Mouse (Mus musculus): ENCODE measurements around the gene Hnrnph1. TPM values are rescaled to one million over a fixed set of nuclear protein-coding genes. Genes with fewer than 3 reads are reported as not detected.

Hnrnph1 gene
- polyA plus RNA-seq, 1 experiment from 2014 or later, result 577 TPM

DNA sequence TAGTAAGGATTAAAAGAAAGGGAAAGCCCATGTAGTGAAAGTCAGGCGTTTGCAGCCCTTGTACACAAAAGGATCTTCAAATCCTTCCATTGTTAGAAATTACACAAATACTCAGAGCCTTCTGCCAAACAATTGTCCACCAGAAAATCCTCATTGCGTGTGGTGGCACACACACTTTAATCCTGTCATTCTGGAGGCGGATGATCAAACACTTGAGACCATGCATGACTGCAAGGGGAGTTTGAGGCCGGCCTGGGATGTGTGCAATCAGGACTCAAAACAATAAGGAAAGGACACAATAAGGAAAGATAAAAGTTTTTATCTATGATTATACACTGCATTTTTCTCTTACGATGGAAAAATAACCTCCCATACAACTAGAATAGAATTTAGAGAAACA is 1.4 kb upstream of the Hnrnph1 start:
- no peaks in the 10 kb centered on the region for H3K9me3 ChIP-seq
- no peak overlapping the region for H3K4me2 ChIP-seq (replicated peaks)
- ATAC-seq (ENCODE audit: low FRiP score, low read depth), result no peak
- no peak overlapping the region for H3K27ac ChIP-seq
- no peak overlapping the region for H3K9ac ChIP-seq
- peaks cover 20% of the 10 kb centered on the region for H3K4me1 ChIP-seq
- no peak overlapping the region for H3K4me3 ChIP-seq
- 88% methylated on average over 5 of the region's 5 CpGs for WGBS
- H3K27me3 ChIP-seq, result no peaks in the 10 kb centered on the region
- peaks cover 14% of the 10 kb centered on the region for H3K36me3 ChIP-seq

DNA sequence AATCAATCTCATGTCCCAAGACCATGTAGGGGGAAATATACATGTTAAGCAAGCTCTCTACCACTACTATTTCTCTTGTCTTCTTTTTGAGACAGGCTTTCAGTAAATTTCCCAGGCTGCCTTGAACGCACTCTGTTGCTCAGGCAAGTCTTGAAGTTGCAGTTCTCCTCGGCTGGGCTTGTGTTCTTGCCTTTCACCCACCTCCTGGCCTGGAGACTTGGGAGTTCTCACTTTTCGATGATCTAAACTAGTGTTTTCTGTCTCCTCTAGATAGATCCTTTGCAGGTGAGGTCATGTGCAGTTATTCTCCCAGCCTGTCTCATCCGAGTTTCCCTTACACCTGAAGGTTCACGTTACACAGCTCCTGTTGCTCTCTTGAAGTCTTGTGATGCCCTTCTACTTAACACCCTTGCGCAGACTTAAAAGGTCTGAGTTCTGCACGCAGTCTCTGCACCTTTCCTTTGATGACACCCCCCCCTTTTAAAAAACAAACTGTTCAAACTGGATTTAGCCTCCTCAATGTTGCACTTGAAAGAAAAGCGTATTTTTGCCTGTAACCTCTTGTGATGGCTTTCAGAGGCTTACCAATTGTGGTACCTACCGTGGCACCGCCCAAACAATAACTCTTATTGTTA is 517 bp upstream of the Hnrnph1 start:
- peaks cover 21% of the 10 kb centered on the region for H3K4me1 ChIP-seq
- H3K36me3 ChIP-seq, result peaks cover 15% of the 10 kb centered on the region
- no peaks in the 10 kb centered on the region for H3K9me3 ChIP-seq
- peak overlapping the region; percentile 96 for H3K4me3 ChIP-seq
- no peaks in the 10 kb centered on the region for H3K27me3 ChIP-seq
- H3K27ac ChIP-seq, result peak overlapping the region; percentile 100
- WGBS, result 20% methylated on average over 10 of the region's 10 CpGs
- ATAC-seq (ENCODE audit: low FRiP score, low read depth), result no peak
- peak overlapping the region; percentile 86 for H3K9ac ChIP-seq
- peak overlapping the region; percentile 82 for H3K4me2 ChIP-seq (replicated peaks)

DNA sequence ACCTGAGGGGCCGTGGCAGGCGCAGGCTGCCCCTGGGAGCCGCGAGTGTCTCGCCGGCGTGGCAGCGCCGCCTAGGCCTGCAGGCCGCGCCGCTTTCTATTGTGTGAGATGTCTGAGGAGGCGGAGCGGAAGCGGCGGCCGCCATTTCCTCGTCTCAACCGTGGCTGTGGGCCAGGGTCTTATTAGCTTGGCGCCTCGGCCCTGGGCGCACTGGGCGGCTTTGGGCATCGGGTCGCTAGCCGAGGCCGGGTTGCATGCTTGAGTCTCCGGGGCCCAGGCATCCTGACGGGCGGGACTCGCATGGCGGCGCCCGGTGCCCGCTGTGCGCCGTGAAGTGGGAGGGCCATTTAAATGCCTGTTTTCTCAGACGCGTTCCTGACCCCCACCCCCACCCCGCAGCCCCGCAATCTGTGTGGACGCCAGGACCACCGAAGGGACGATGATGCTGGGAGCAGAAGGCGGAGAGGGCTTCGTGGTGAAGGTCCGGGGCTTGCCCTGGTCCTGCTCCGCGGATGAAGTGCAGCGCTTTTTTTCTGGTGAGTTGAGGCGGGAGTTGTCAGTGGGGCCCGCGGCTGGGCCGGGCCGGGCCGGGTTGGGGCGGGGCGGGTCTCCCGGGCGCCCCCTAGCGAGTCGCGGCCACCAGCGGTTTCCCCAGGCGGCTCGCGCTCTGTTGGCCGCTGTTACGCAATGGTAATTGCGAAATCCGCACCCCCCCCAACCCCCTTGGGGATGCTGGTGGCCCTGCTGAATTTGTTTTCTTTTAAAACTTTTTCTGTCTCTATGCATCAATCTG is 1.3 kb downstream of the Hnrnph1 start:
- peaks cover 28% of the 10 kb centered on the region for H3K36me3 ChIP-seq
- H3K4me3 ChIP-seq, result peak overlapping the region; percentile 96
- peak overlapping the region; percentile 99 for H3K9ac ChIP-seq
- peak overlapping the region; percentile 100 for H3K27ac ChIP-seq
- no peaks in the 10 kb centered on the region for H3K9me3 ChIP-seq
- H3K4me1 ChIP-seq, result peaks cover 20% of the 10 kb centered on the region
- H3K27me3 ChIP-seq, result no peaks in the 10 kb centered on the region
- WGBS, result under 1% methylated on average over 68 of the region's 71 CpGs
- peak overlapping the region; percentile 88 for H3K4me2 ChIP-seq (replicated peaks)
- peak; percentile 76 for ATAC-seq (ENCODE audit: low FRiP score, low read depth)

DNA sequence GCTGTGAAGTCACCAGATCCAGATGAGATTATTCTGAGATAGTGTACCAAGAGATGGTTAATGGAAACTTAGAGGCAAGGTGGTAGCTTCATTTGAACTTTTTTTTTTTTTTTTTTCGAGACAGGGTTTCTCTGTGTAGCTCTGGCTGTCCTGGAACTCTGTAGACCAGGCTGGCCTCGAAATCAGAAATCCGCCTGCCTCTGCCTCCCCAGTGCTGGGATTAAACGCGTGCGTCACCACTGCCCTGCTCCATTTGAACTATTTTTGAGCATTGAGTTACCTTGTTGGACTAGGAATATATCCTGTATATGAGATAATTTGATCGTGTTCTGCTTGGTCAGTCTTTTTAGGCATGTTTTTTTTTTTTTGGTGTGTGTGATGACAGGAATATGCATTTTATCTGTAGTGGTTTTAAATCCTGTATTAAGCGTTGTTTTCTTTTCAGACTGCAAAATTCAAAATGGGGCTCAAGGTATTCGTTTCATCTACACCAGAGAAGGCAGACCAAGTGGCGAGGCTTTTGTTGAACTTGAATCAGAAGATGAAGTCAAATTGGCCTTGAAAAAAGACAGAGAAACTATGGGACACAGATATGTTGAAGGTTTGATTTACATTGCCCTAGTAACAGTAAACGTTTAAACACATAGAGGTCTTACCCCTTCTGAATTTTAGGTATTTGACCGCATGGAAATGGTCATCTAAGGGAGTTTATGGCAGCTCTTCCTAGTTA is 2.4 kb downstream of the Hnrnph1 start:
- no peaks in the 10 kb centered on the region for H3K27me3 ChIP-seq
- WGBS, result 63% methylated on average over 12 of the region's 12 CpGs
- H3K9ac ChIP-seq, result peak overlapping the region; percentile 99
- H3K36me3 ChIP-seq, result peaks cover 34% of the 10 kb centered on the region
- ATAC-seq (ENCODE audit: low FRiP score, low read depth), result no peak
- no peaks in the 10 kb centered on the region for H3K9me3 ChIP-seq
- no peak overlapping the region for H3K27ac ChIP-seq
- peak overlapping the region; percentile 88 for H3K4me2 ChIP-seq (replicated peaks)
- peaks cover 20% of the 10 kb centered on the region for H3K4me1 ChIP-seq
- H3K4me3 ChIP-seq, result peak overlapping the region; percentile 96

DNA sequence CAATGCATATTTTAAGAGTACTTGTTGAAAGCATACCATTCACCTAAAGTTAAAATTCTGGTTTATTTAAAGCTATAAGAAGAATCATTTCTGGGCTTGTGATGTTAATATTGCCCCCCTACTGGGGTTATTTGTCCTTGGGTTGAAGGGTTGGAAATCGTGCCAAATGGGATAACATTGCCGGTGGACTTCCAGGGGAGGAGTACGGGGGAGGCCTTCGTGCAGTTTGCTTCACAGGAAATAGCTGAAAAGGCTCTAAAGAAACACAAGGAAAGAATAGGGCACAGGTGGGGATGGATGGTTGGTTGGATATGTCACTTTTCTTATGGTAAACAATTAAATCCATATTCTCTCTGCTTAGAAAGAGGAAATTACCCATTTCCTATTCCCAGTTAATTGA is 4.5 kb downstream of the Hnrnph1 start:
- H3K9ac ChIP-seq, result no peak overlapping the region
- peaks cover 46% of the 10 kb centered on the region for H3K36me3 ChIP-seq
- no peak overlapping the region for H3K27ac ChIP-seq
- H3K9me3 ChIP-seq, result no peaks in the 10 kb centered on the region
- no peaks in the 10 kb centered on the region for H3K27me3 ChIP-seq
- no peak for ATAC-seq (ENCODE audit: low FRiP score, low read depth)
- WGBS, result 39% methylated on average over 4 of the region's 4 CpGs
- H3K4me3 ChIP-seq, result peak overlapping the region; percentile 31
- peak overlapping the region; percentile 61 for H3K4me2 ChIP-seq (replicated peaks)
- H3K4me1 ChIP-seq, result peaks cover 16% of the 10 kb centered on the region

DNA sequence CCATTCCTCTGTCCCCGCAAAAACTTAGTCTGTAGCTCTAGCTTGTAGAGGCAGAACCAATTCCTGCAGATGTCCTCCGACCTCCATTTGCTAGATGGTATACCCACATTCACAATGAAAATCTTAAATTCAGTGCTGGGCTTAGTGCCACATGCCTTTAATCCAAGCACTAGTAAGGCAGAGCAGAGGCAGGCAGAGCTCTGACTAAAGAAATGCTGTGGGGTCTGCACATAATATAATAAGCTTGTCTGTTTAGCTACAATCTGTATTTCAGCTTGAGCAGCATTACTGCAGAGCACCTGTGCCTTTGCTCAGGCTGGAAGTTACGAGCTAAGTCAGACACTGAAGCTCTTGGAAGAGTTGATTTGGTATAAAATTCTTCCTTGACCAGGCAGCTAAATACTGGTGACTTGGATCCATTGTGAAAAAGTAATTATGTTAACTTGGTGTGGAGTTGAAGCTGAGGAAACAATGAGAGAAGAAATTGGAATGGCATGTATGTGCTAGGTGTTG is 10.4 kb downstream of the Hnrnph1 start:
- Histone ChIP-seq H3K27ac (no peak overlapping the region; the same call in 1 of the 2 replicates), H3K9ac (no peak overlapping the region), H3K4me3 (no peak overlapping the region), H3K27me3 (no peaks in the 10 kb centered on the region), H3K36me3 (peaks cover 82% of the 10 kb centered on the region), H3K9me3 (no peaks in the 10 kb centered on the region), H3K4me1 (no peaks in the 10 kb centered on the region), H3K4me2 (replicated peaks) (no peak overlapping the region)
- WGBS, result 81% methylated on average over 3 of the region's 3 CpGs
- no peak for ATAC-seq (ENCODE audit: low FRiP score, low read depth)

GRCm38 (mm10) chr11:50387697-50388096 is 10.9 kb downstream of the Hnrnph1 start:
- no peak overlapping the region for H3K9ac ChIP-seq
- 85% methylated on average over 4 of the region's 4 CpGs for WGBS
- H3K36me3 ChIP-seq, result peaks cover 82% of the 10 kb centered on the region
- H3K4me2 ChIP-seq (replicated peaks), result no peak overlapping the region
- no peak for ATAC-seq (ENCODE audit: low FRiP score, low read depth)
- H3K4me3 ChIP-seq, result no peak overlapping the region
- H3K9me3 ChIP-seq, result no peaks in the 10 kb centered on the region
- no peak overlapping the region for H3K27ac ChIP-seq
- H3K27me3 ChIP-seq, result no peaks in the 10 kb centered on the region
- no peaks in the 10 kb centered on the region for H3K4me1 ChIP-seq

DNA sequence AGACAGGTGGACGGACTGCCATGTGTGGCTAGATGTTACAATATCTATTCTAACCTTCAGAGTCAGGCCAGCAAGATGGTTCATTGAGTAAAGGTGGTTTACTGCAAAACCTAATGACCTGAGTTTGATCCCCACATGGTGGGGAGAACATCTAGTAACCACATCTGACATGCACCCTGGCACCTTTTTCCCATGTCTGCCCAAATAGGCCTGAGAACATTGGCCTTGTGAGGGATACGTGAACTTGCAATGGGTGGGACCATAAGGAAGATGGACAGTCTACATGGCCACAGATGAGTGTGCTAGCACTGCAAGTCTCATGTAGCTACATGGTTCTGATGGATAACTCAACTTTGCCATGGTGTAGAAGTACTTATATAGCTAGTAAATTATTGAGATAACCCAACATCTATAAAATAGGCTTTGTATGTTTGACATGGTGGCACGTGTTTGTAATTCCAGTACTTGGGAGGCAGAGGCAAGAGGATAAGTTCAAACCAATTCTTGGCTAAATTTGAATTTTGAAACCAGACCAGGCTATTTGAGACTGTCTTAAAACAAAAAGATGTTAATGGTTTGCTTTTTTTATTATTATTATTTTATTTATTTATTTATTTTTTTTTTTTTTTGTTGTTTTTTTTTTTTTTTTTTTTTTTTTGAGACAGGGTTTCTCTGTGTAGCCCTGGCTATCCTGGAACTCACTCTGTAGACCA is 11.6 kb downstream of the Hnrnph1 start:
- Histone ChIP-seq H3K9me3 (no peaks in the 10 kb centered on the region), H3K36me3 (peaks cover 82% of the 10 kb centered on the region), H3K4me1 (no peaks in the 10 kb centered on the region), H3K4me3 (no peak overlapping the region), H3K4me2 (replicated peaks) (no peak overlapping the region), H3K27ac (no peak overlapping the region), H3K27me3 (no peaks in the 10 kb centered on the region), H3K9ac (no peak overlapping the region)
- WGBS, result 91% methylated on average over 3 of the region's 3 CpGs
- no peak for ATAC-seq (ENCODE audit: low FRiP score, low read depth)

GRCm38 (mm10) chr11:50389011-50389410 is 12.2 kb downstream of the Hnrnph1 start:
- H3K27me3 ChIP-seq, result no peaks in the 10 kb centered on the region
- no peaks in the 10 kb centered on the region for H3K9me3 ChIP-seq
- WGBS, result 71% methylated on average over 3 of the region's 3 CpGs
- H3K4me1 ChIP-seq, result no peaks in the 10 kb centered on the region
- H3K4me2 ChIP-seq (replicated peaks), result no peak overlapping the region
- peaks cover 85% of the 10 kb centered on the region for H3K36me3 ChIP-seq
- no peak for ATAC-seq (ENCODE audit: low FRiP score, low read depth)
- H3K4me3 ChIP-seq, result no peak overlapping the region
- H3K9ac ChIP-seq, result no peak overlapping the region
- no peak overlapping the region for H3K27ac ChIP-seq

DNA sequence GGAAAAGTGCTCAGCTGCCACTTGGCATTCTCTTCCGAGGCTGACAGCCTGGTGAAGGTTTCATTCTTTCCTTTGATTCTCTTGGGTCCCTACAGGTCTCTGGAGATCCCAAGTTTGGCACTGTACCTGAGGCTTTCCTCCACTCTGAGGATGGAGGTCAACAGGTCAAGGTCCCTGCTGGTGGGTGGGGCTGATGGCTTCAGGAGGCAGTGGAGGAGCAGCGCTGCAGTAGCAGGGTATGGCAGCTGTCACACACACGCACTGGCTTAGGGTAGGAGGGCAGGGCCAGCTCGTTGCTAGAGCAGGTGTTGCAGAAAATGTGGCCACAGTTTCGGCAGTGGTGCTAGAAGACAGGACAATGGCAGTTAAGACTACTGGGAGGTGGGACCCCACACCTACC is 12.8 kb downstream of the Hnrnph1 start:
- no peaks in the 10 kb centered on the region for H3K9me3 ChIP-seq
- H3K36me3 ChIP-seq, result peaks cover 88% of the 10 kb centered on the region
- H3K4me3 ChIP-seq, result no peak overlapping the region
- H3K27me3 ChIP-seq, result no peaks in the 10 kb centered on the region
- H3K4me1 ChIP-seq, result no peaks in the 10 kb centered on the region
- WGBS, result 66% methylated on average over 5 of the region's 5 CpGs
- H3K4me2 ChIP-seq (replicated peaks), result no peak overlapping the region
- H3K9ac ChIP-seq, result no peak overlapping the region
- H3K27ac ChIP-seq, result no peak overlapping the region
- peak; percentile 34; the same call in 1 of the 2 replicates for ATAC-seq (ENCODE audit: low FRiP score, low read depth)

DNA sequence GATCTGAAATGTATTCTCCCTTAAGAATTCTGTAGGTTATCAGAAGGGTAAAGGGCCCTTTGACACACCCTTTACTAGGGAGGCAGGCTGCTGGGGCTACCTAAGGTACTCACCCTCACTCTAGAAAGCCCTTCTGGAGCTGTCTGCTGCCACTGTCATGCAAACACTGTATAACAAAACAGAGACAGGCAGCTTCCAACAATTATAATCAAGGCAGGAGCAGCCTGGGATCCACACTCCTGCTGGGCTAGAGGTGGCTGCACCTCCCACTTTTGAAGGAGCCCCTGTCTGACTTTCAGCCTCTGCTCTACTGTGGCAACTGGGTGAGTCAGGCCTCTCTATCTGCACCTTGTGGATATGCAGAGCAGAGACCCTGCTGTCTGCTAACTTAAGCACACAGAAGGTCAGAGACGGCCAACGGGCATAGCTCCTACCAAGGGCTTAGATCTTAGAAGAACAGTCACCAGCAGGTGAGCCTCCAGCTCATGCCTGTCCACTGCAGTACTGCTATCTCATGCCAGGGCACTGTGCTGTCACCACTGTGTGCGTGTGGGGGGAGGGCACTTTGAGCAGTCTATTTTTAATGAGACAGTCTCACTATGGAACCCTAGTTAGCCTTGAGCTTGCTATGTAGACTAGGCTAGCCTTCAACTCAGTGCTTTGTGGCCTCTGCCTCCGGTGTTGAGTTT is 14.6 kb downstream of the Hnrnph1 start:
- H3K9me3 ChIP-seq, result no peaks in the 10 kb centered on the region
- 83% methylated on average over 4 of the region's 4 CpGs for WGBS
- no peak overlapping the region for H3K9ac ChIP-seq
- H3K36me3 ChIP-seq, result peaks cover 89% of the 10 kb centered on the region
- H3K4me3 ChIP-seq, result no peak overlapping the region
- H3K27me3 ChIP-seq, result no peaks in the 10 kb centered on the region
- no peak for ATAC-seq (ENCODE audit: low FRiP score, low read depth)
- H3K4me2 ChIP-seq (replicated peaks), result no peak overlapping the region
- no peaks in the 10 kb centered on the region for H3K4me1 ChIP-seq
- no peak overlapping the region for H3K27ac ChIP-seq

Measured in limb, embryonic 13.5 days (tissue).